Mouse (Mus musculus): Measurements from ENCODE around the gene Rint1. TPM values are rescaled to one million over a fixed set of nuclear protein-coding genes. Genes with fewer than 3 reads are reported as not detected.

The Rint1 gene
- polyA plus RNA-seq, 1 experiment: 14.0 TPM

- no peaks in the 10 kb centered on the region for H3K4me1 ChIP-seq (ENCODE audit: control insufficient read depth, insufficient read depth, low read length)
- no peaks in the 10 kb centered on the region for H3K27me3 ChIP-seq (replicated peaks; ENCODE audit: control insufficient read depth, insufficient read depth, low read length)
- DNase-seq: no peak
- H3K36me3 ChIP-seq (ENCODE audit: control insufficient read depth, insufficient read depth, low read length): no peaks in the 10 kb centered on the region; the same call in 1 of the 2 replicates
- no peak overlapping the region for H3K27ac ChIP-seq (ENCODE audit: insufficient read depth, low read depth, low read length)
- no peak overlapping the region for H3K4me3 ChIP-seq (ENCODE audit: insufficient read depth, low read depth, low read length)
- TF ChIP-seq POLR2A (IDR thresholded peaks at IDR 0.05; ENCODE audit: low read depth, low read length) (no peak), CTCF (conservative IDR thresholded peaks at IDR 0.05; ENCODE audit: insufficient read depth, insufficient read length, low read depth, low read length) (no peak)
Measured at GRCm38 (mm10) chr5:23857189-23857588, 69.7 kb downstream of the Rint1 start.

GRCm38 (mm10) chr5:23858001-23858400 is 70.5 kb downstream of the Rint1 start:
- no peaks in the 10 kb centered on the region for H3K4me1 ChIP-seq (ENCODE audit: control insufficient read depth, insufficient read depth, low read length)
- H3K4me3 ChIP-seq (ENCODE audit: insufficient read depth, low read depth, low read length): no peak overlapping the region
- H3K36me3 ChIP-seq (ENCODE audit: control insufficient read depth, insufficient read depth, low read length): no peaks in the 10 kb centered on the region; the same call in 1 of the 2 replicates
- no peak overlapping the region for H3K27ac ChIP-seq (ENCODE audit: insufficient read depth, low read depth, low read length)
- DNase-seq: no peak
- WGBS: 92% methylated on average over 3 of the region's 3 CpGs
- H3K27me3 ChIP-seq (replicated peaks; ENCODE audit: control insufficient read depth, insufficient read depth, low read length): no peaks in the 10 kb centered on the region
- no peak for TF ChIP-seq CTCF (conservative IDR thresholded peaks at IDR 0.05; ENCODE audit: insufficient read depth, insufficient read length, low read depth, low read length)
- no peak for TF ChIP-seq POLR2A (IDR thresholded peaks at IDR 0.05; ENCODE audit: low read depth, low read length)

- H3K36me3 ChIP-seq (ENCODE audit: control insufficient read depth, insufficient read depth, low read length): no peaks in the 10 kb centered on the region; the same call in 1 of the 2 replicates
- TF ChIP-seq POLR2A (IDR thresholded peaks at IDR 0.05; ENCODE audit: low read depth, low read length) (no peak), CTCF (conservative IDR thresholded peaks at IDR 0.05; ENCODE audit: insufficient read depth, insufficient read length, low read depth, low read length) (peak; percentile 49)
- no peak for DNase-seq
- whole genome bisulfite sequencing: 83% methylated on average over 7 of the region's 7 CpGs
- H3K4me3 ChIP-seq (ENCODE audit: insufficient read depth, low read depth, low read length): no peak overlapping the region
- H3K27me3 ChIP-seq (replicated peaks; ENCODE audit: control insufficient read depth, insufficient read depth, low read length): no peaks in the 10 kb centered on the region
- H3K27ac ChIP-seq (ENCODE audit: insufficient read depth, low read depth, low read length): no peak overlapping the region
- H3K4me1 ChIP-seq (ENCODE audit: control insufficient read depth, insufficient read depth, low read length): no peaks in the 10 kb centered on the region
Measured at GRCm38 (mm10) chr5:23858643-23859042, 71.1 kb downstream of the Rint1 start.

- TF ChIP-seq POLR2A (IDR thresholded peaks at IDR 0.05; ENCODE audit: low read depth, low read length) (no peak), CTCF (conservative IDR thresholded peaks at IDR 0.05; ENCODE audit: insufficient read depth, insufficient read length, low read depth, low read length) (no peak)
- H3K36me3 ChIP-seq (ENCODE audit: control insufficient read depth, insufficient read depth, low read length): no peaks in the 10 kb centered on the region; the same call in 1 of the 2 replicates
Measured at GRCm38 (mm10) chr5:23859087-23859718, 71.7 kb downstream of the Rint1 start.

GRCm38 (mm10) chr5:23859896-23860295 is 72.4 kb downstream of the Rint1 start:
- Histone ChIP-seq H3K4me3 (ENCODE audit: insufficient read depth, low read depth, low read length) (no peak overlapping the region), H3K4me1 (ENCODE audit: control insufficient read depth, insufficient read depth, low read length) (no peaks in the 10 kb centered on the region), H3K36me3 (ENCODE audit: control insufficient read depth, insufficient read depth, low read length) (no peaks in the 10 kb centered on the region), H3K27me3 (replicated peaks; ENCODE audit: control insufficient read depth, insufficient read depth, low read length) (no peaks in the 10 kb centered on the region), H3K27ac (ENCODE audit: insufficient read depth, low read depth, low read length) (no peak overlapping the region)
- DNase-seq: no peak
- TF ChIP-seq POLR2A (IDR thresholded peaks at IDR 0.05; ENCODE audit: low read depth, low read length) (no peak), CTCF (conservative IDR thresholded peaks at IDR 0.05; ENCODE audit: insufficient read depth, insufficient read length, low read depth, low read length) (no peak)
- WGBS: 80% methylated on average over 5 of the region's 5 CpGs

More at GRCm38 (mm10) chr5:23859087-23859718, 71.7 kb downstream of the Rint1 start:
- Histone ChIP-seq H3K4me1 (ENCODE audit: control insufficient read depth, insufficient read depth, low read length) (no peaks in the 10 kb centered on the region), H3K27ac (ENCODE audit: insufficient read depth, low read depth, low read length) (no peak overlapping the region), H3K27me3 (replicated peaks; ENCODE audit: control insufficient read depth, insufficient read depth, low read length) (no peaks in the 10 kb centered on the region), H3K4me3 (ENCODE audit: insufficient read depth, low read depth, low read length) (no peak overlapping the region)
- 81% methylated on average over 1 of the region's 1 CpGs for WGBS
- no peak for DNase-seq

- no peak for DNase-seq
- no peak overlapping the region for H3K4me3 ChIP-seq (ENCODE audit: insufficient read depth, low read depth, low read length)
- H3K36me3 ChIP-seq (ENCODE audit: control insufficient read depth, insufficient read depth, low read length): no peaks in the 10 kb centered on the region
- H3K27ac ChIP-seq (ENCODE audit: insufficient read depth, low read depth, low read length): no peak overlapping the region
- no peaks in the 10 kb centered on the region for H3K4me1 ChIP-seq (ENCODE audit: control insufficient read depth, insufficient read depth, low read length)
- 89% methylated on average over 9 of the region's 9 CpGs for WGBS
- TF ChIP-seq CTCF (conservative IDR thresholded peaks at IDR 0.05; ENCODE audit: insufficient read depth, insufficient read length, low read depth, low read length) (no peak), POLR2A (IDR thresholded peaks at IDR 0.05; ENCODE audit: low read depth, low read length) (no peak)
- H3K27me3 ChIP-seq (replicated peaks; ENCODE audit: control insufficient read depth, insufficient read depth, low read length): no peaks in the 10 kb centered on the region
Measured at GRCm38 (mm10) chr5:23861721-23862120, 74.2 kb downstream of the Rint1 start.

GRCm38 (mm10) chr5:23862291-23862690 is 74.8 kb downstream of the Rint1 start:
- H3K4me1 ChIP-seq (ENCODE audit: control insufficient read depth, insufficient read depth, low read length): no peaks in the 10 kb centered on the region
- H3K27ac ChIP-seq (ENCODE audit: insufficient read depth, low read depth, low read length): no peak overlapping the region
- 46% methylated on average over 5 of the region's 5 CpGs for WGBS
- DNase-seq: peak; percentile 71
- TF ChIP-seq CTCF (conservative IDR thresholded peaks at IDR 0.05; ENCODE audit: insufficient read depth, insufficient read length, low read depth, low read length): no peak
- TF ChIP-seq POLR2A (IDR thresholded peaks at IDR 0.05; ENCODE audit: low read depth, low read length): no peak
- H3K27me3 ChIP-seq (replicated peaks; ENCODE audit: control insufficient read depth, insufficient read depth, low read length): no peaks in the 10 kb centered on the region
- H3K4me3 ChIP-seq (ENCODE audit: insufficient read depth, low read depth, low read length): no peak overlapping the region
- H3K36me3 ChIP-seq (ENCODE audit: control insufficient read depth, insufficient read depth, low read length): no peaks in the 10 kb centered on the region
